Mouse (Mus musculus) brain, embryonic 14.5 days (tissue): ENCODE results near the gene Zfp866.

Experiments used
- CTCF ChIP-seq: fragments of 200-500 bp; IDR thresholded peaks from 2 replicates; pipeline ENCODE4 v1.5.1; 2012; ENCODE audit warnings: inconsistent platforms, mild to moderate bottlenecking, moderate library complexity, borderline replicate concordance; ENCODE audit not compliant: insufficient read depth, insufficient read length; ENCODE audit errors: extremely low read depth
- POLR2A ChIP-seq: fragments of 200-500 bp; IDR thresholded peaks from 2 replicates; pipeline ENCODE4 v1.6.1; 2012; ENCODE audit warnings: mild to moderate bottlenecking, inconsistent platforms, borderline replicate concordance; ENCODE audit not compliant: poor library complexity, insufficient read depth, insufficient read length, severe bottlenecking; ENCODE audit errors: extremely low read depth

GRCm38 (mm10) chr8:69791415-69792068 lies 564 bp upstream of the Zfp866 start:
- no peak for TF ChIP-seq CTCF
- TF ChIP-seq POLR2A, result no peak
